ENCODE assay signal across 34 mouse cellular contexts in genomic region chr14:52017662-52018061, GRCm38 (mm10). TPM values are rescaled to one million over a fixed set of nuclear protein-coding genes. Genes with fewer than 3 reads are reported as not detected.
DNase-seq lines count a peak whose midpoint lies in the region; ATAC-seq and TF ChIP-seq lines count a peak whose summit lies in the region.
"Had no signal": no experiment of that assay in that cellular context is flagged by ENCODE, and none has a peak within 500 bp of the region (broad histone marks: within the 10 kb centered on the region; RNA-seq: fewer than 3 reads in every experiment).

No protein-coding gene starts in this region.

- peak; percentile 61 for DNase-seq in cerebellum, adult 9-10 months
- DNase-seq in cerebellum, postnatal 36 days: no peak
- no peak for DNase-seq in liver
- no peak for DNase-seq in ES-E14 (ENCODE audit: low read depth, low spot score)
- no peak for DNase-seq in liver, embryonic 14.5 days (ENCODE audit: low read depth in 3 of 3, low spot score in 3 of 3)
- DNase-seq in lung, adult 2 months: no peak
- DNase-seq: adrenal gland, adult 8-10 months; embryo, embryonic 11 days; gastrocnemius, postnatal 10 days; kidney, adult 9 months; layer of hippocampus, postnatal 36 days; right cerebral cortex, postnatal 4 days had no signal

- H3K4me2 ChIP-seq in liver, embryonic 12.5 days: 0 out of 2 replicates have a peak overlapping the region, but pooled peaks have one; percentile 89
- peak overlapping the region; percentile 8; the same call in 1 of the 2 replicates for H3K4me2 ChIP-seq in liver, embryonic 14.5 days (ENCODE audit: low read depth)
- H3K4me2 ChIP-seq: forebrain, embryonic 15.5 days; hindbrain, embryonic 14.5 days; liver, embryonic 15.5 days had no signal

- TF ChIP-seq POLR2A in lung, adult 2 months (IDR thresholded peaks at IDR 0.05; ENCODE audit: borderline replicate concordance, extremely low read depth, low read depth, low read length): no peak

- H3K36me3 ChIP-seq in liver, embryonic 12.5 days: 0 out of 2 replicates have a peak, but pooled peaks cover 5% of the 10 kb centered on the region
- peaks cover 2% of the 10 kb centered on the region; the same call in 1 of the 2 replicates for H3K36me3 ChIP-seq in ES-E14 (ENCODE audit: control insufficient read depth, insufficient read depth, low read length, poor library complexity, severe bottlenecking)
- no peaks in the 10 kb centered on the region for H3K36me3 ChIP-seq in liver, embryonic 14.5 days (replicated peaks; ENCODE audit: control insufficient read depth, insufficient read depth, low read depth)
- H3K36me3 ChIP-seq: forebrain, embryonic 15.5 days; heart, embryonic 13.5 days; liver, embryonic 15.5 days; stomach, embryonic 15.5 days had no signal

- no peaks in the 10 kb centered on the region for H3K27me3 ChIP-seq in liver, embryonic 12.5 days (replicated peaks)
- no peaks in the 10 kb centered on the region for H3K27me3 ChIP-seq in liver, embryonic 14.5 days (ENCODE audit: control insufficient read depth, insufficient read depth, low read length)
- H3K27me3 ChIP-seq: forebrain, embryonic 15.5 days; heart, embryonic 13.5 days; liver, embryonic 15.5 days; stomach, embryonic 15.5 days had no signal

- TF ChIP-seq CTCF in liver, embryonic 14.5 days (IDR thresholded peaks at IDR 0.05; ENCODE audit: low read depth): no peak
- TF ChIP-seq CTCF in lung, adult 2 months (IDR thresholded peaks at IDR 0.05; ENCODE audit: insufficient read depth, low read length): no peak

- no peak overlapping the region for H3K4me3 ChIP-seq in liver, embryonic 12.5 days
- peak overlapping the region in 1 of 2 experiments; percentile 88; a peak in 1 of 4 replicates for H3K4me3 ChIP-seq in ES-E14 (ENCODE audit: insufficient read depth in 1 of 2, low read depth in 1 of 2, low read length in 2 of 2, poor library complexity in 1 of 2, severe bottlenecking in 1 of 2)
- no peak overlapping the region for H3K4me3 ChIP-seq in liver, embryonic 14.5 days (ENCODE audit: insufficient read depth in 1 of 2, low read depth in 2 of 2, low read length in 2 of 2)
- H3K4me3 ChIP-seq in lung, adult 2 months (replicated peaks; ENCODE audit: extremely low read depth, low read depth, low read length): no peak overlapping the region
- H3K4me3 ChIP-seq: forebrain, embryonic 15.5 days; heart, embryonic 13.5 days; liver, embryonic 15.5 days; stomach, embryonic 15.5 days had no signal

- no peak for TF ChIP-seq EP300 in liver, embryonic 14.5 days (IDR thresholded peaks at IDR 0.05; ENCODE audit: low read depth)

- no peak overlapping the region for H3K27ac ChIP-seq in liver, embryonic 12.5 days
- H3K27ac ChIP-seq in ES-E14 (ENCODE audit: insufficient read depth, low read depth, low read length, poor library complexity, severe bottlenecking): peak overlapping the region; percentile 99; the same call in 1 of the 2 replicates
- H3K27ac ChIP-seq in liver, embryonic 14.5 days: no peak overlapping the region
- H3K27ac ChIP-seq: forebrain, embryonic 15.5 days; heart, embryonic 13.5 days; hindbrain, embryonic 14.5 days; liver, embryonic 15.5 days; macrophage had no signal

- no peak for ATAC-seq in liver, embryonic 12.5 days
- no peak for ATAC-seq in liver, embryonic 14.5 days (ENCODE audit: insufficient read depth)
- ATAC-seq: activated CD4-positive, CD25-positive, alpha-beta regulatory T cell, adult 4 months; CD4-positive, CD25-positive, alpha-beta regulatory T cell, adult 4 months; forebrain, embryonic 15.5 days; inflammation-experienced regulatory T-cells, adult 6 months; lung, postnatal 0 days had no signal

- peaks cover 79% of the 10 kb centered on the region for H3K4me1 ChIP-seq in liver, embryonic 12.5 days
- peaks cover 7 to 13% of the 10 kb centered on the region in 2 experiments for H3K4me1 ChIP-seq in ES-E14 (ENCODE audit: control insufficient read depth in 2 of 2, insufficient read depth in 2 of 2, low read length in 2 of 2, poor library complexity in 1 of 2)
- H3K4me1 ChIP-seq in liver, embryonic 14.5 days (replicated peaks; ENCODE audit: control insufficient read depth in 2 of 2, insufficient read depth in 2 of 2, low read length in 1 of 2): peaks cover 43 to 50% of the 10 kb centered on the region in 2 experiments
- H3K4me1 ChIP-seq in lung, adult 2 months (ENCODE audit: control insufficient read depth, insufficient read depth, low read length): peaks cover 12% of the 10 kb centered on the region

- WGBS in liver, embryonic 12.5 days (ENCODE audit: insufficient replicate concordance): 60% methylated on average over 4 of the region's 4 CpGs
- WGBS in liver, embryonic 14.5 days (ENCODE audit: insufficient replicate concordance): 60% methylated on average over 4 of the region's 4 CpGs
- WGBS in lung, adult 2 months: 75% methylated on average over 4 of the region's 4 CpGs

- in situ Hi-C loops in ES-E14 (cut with MboI; ENCODE audit: low sequenced_read_pairs in 2 of 2, unreplicated experiment in 2 of 2): loop anchor here in 1 of 2 experiments (25.0 kb wide), 1 partner anchor 105 kb away; the partner anchor contains the start of genes Ndrg2, Rnase13 and Tppp2

- H3K9ac ChIP-seq in liver, embryonic 12.5 days: peak overlapping the region; percentile 8; the same call in 1 of the 2 replicates
- peak overlapping the region; percentile 10; the same call in 1 of the 2 replicates for H3K9ac ChIP-seq in ES-E14 (ENCODE audit: insufficient read depth, low read depth, low read length, poor library complexity, severe bottlenecking)
- no peak overlapping the region; the same call in 1 of the 2 replicates for H3K9ac ChIP-seq in liver, embryonic 14.5 days (replicated peaks)
- H3K9ac ChIP-seq: forebrain, embryonic 15.5 days; heart, embryonic 13.5 days; hindbrain, embryonic 14.5 days; liver, embryonic 15.5 days; stomach, embryonic 15.5 days had no signal

- H3K9me3 ChIP-seq in liver, embryonic 12.5 days (replicated peaks): no peaks in the 10 kb centered on the region
- H3K9me3 ChIP-seq in ES-E14 (ENCODE audit: control insufficient read depth, insufficient read depth, low read depth, low read length): no peaks in the 10 kb centered on the region
- H3K9me3 ChIP-seq in liver, embryonic 14.5 days (ENCODE audit: control insufficient read depth, low read length): no peaks in the 10 kb centered on the region
- H3K9me3 ChIP-seq: forebrain, embryonic 15.5 days; heart, embryonic 13.5 days; liver, embryonic 15.5 days; stomach, embryonic 15.5 days had no signal

TF ChIP-seq in ES-E14, 5 proteins besides CTCF, POLR2A, EP300 and RAD21:
- no peak for TF ChIP-seq ZC3H11A (IDR thresholded peaks at IDR 0.05; ENCODE audit: borderline replicate concordance, low read depth, low read length)
- TF ChIP-seq HCFC1 (IDR thresholded peaks at IDR 0.05; ENCODE audit: borderline replicate concordance, insufficient read depth, low read length): no peak
- no peak for TF ChIP-seq MAFK (IDR thresholded peaks at IDR 0.05; ENCODE audit: insufficient read depth, low read depth, low read length)
- no peak for TF ChIP-seq CHD2 (IDR thresholded peaks at IDR 0.05; ENCODE audit: low read depth, low read length)
- TF ChIP-seq ZNF384 (IDR thresholded peaks at IDR 0.05; ENCODE audit: low read depth, low read length): no peak

RNA-seq across cellular contexts. Expression of gene Tmem253, which starts 2.2 kb away (rescaled TPM):
- 0.32 and 0.39 TPM in 2 replicates for polyA plus RNA-seq in liver, embryonic 12.5 days (2016; fragmentation: Nextera tagmentation; extraction: Ambion mirVana)
- 3.6 and 7.7 TPM in 2 replicates for total RNA-seq in ES-E14 (2012; rRNA removed)
- polyA plus RNA-seq in liver, embryonic 14.5 days (2012; rRNA removed): 0.06 and 0.08 TPM in 2 replicates
- 0.24 TPM in 1 of 2 replicates, not detected in the other for polyA plus RNA-seq in liver, embryonic 14.5 days (2014; fragmentation: Nextera tagmentation; extraction: Ambion mirVana)
- polyA plus RNA-seq in lung, adult 2 months (2012; rRNA removed): 0.58 and 0.69 TPM in 2 replicates
- total RNA-seq: granulocyte monocyte progenitor cell, adult 5-6 weeks; left cerebral cortex, postnatal 10 days; midbrain, postnatal 0 days had no signal

RNA-seq across cellular contexts. Expression of gene Zfp219, which starts 2.9 kb away (rescaled TPM):
- polyA plus RNA-seq in liver, embryonic 12.5 days (2016; fragmentation: Nextera tagmentation; extraction: Ambion mirVana): 15.3 and 15.8 TPM in 2 replicates
- total RNA-seq in ES-E14 (2012; rRNA removed): 59.5 and 98.0 TPM in 2 replicates
- 9.7 and 10.4 TPM in 2 replicates for polyA plus RNA-seq in liver, embryonic 14.5 days (2012; rRNA removed)
- 7.4 and 9.8 TPM in 2 replicates for polyA plus RNA-seq in liver, embryonic 14.5 days (2014; fragmentation: Nextera tagmentation; extraction: Ambion mirVana)
- 84.8 and 87.6 TPM in 2 replicates for polyA plus RNA-seq in lung, adult 2 months (2012; rRNA removed)

RNA-seq across cellular contexts. Expression of gene Olfr221, which starts 24.6 kb away (rescaled TPM):
- polyA plus RNA-seq in liver, embryonic 12.5 days (2016; fragmentation: Nextera tagmentation; extraction: Ambion mirVana): not detected in 2 replicates
- total RNA-seq in ES-E14 (2012; rRNA removed): not detected in 2 replicates
- polyA plus RNA-seq in liver, embryonic 14.5 days (2012; rRNA removed): not detected in 2 replicates
- polyA plus RNA-seq in liver, embryonic 14.5 days (2014; fragmentation: Nextera tagmentation; extraction: Ambion mirVana): not detected in 2 replicates
- not detected in 2 replicates for polyA plus RNA-seq in lung, adult 2 months (2012; rRNA removed)
- total RNA-seq: adrenal gland, adult 8-10 months; gastrocnemius, postnatal 10 days; granulocyte monocyte progenitor cell, adult 5-6 weeks; heart, postnatal 25 days; layer of hippocampus, adult 8-10 months; layer of hippocampus, postnatal 36 days; left cerebral cortex, postnatal 10 days; MEL; midbrain, postnatal 0 days had no signal
- polyA plus RNA-seq: activated CD4-positive, CD25-positive, alpha-beta regulatory T cell, adult 4 months; CD4-positive, CD25-positive, alpha-beta regulatory T cell, adult 4 months; embryonic facial prominence, embryonic 14.5 days; forebrain, embryonic 15.5 days; heart, embryonic 13.5 days; hindbrain, embryonic 14.5 days; inflammation-experienced regulatory T-cells, adult 6 months; limb, embryonic 11.5 days; liver, embryonic 15.5 days; lung, postnatal 0 days; macrophage; midbrain, postnatal 0 days; neural tube, embryonic 14.5 days; stomach, embryonic 15.5 days; thymus, adult 2 months; urinary bladder, adult 2 months had no signal

RNA-seq across cellular contexts. Expression of gene Arhgef40, which starts 33.1 kb away (rescaled TPM):
- 34.8 and 40.1 TPM in 2 replicates for polyA plus RNA-seq in liver, embryonic 12.5 days (2016; fragmentation: Nextera tagmentation; extraction: Ambion mirVana)
- total RNA-seq in ES-E14 (2012; rRNA removed): 10.1 and 14.0 TPM in 2 replicates
- 14.1 and 15.3 TPM in 2 replicates for polyA plus RNA-seq in liver, embryonic 14.5 days (2012; rRNA removed)
- 9.4 and 16.5 TPM in 2 replicates for polyA plus RNA-seq in liver, embryonic 14.5 days (2014; fragmentation: Nextera tagmentation; extraction: Ambion mirVana)
- polyA plus RNA-seq in lung, adult 2 months (2012; rRNA removed): 70.0 and 72.8 TPM in 2 replicates
- polyA plus RNA-seq: activated CD4-positive, CD25-positive, alpha-beta regulatory T cell, adult 4 months had no signal
